Mouse (Mus musculus) 3134 (cell line): ENCODE data around the gene Dach1.

Experiments
- DNase-seq: peaks from one replicate; pipeline ENCODE4 v3.0.0-alpha.2; 2011; ENCODE audit warnings: low spot score; ENCODE audit not compliant: insufficient read length; ENCODE audit errors: extremely low read depth

Dach1 gene

DNA sequence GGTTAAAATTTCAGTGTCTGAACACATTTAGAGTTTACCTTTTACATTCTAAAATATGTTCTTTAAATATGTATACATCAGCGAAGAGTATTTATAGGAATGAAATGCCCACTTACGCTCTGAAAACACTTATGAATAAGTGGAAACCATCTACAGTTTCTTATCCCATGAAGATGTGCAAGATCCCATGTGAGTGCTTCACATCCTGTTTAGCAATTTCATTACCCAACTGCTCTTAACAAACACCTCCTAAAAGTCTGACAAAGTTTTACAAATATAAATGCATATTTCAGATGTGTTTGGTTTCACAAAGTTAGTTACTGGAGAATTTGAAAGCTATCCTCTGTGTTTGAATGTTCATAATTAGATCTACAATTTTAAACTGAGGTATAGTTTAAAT lies 59.6 kb downstream of the Dach1 start:
- no peak for DNase-seq

DNA sequence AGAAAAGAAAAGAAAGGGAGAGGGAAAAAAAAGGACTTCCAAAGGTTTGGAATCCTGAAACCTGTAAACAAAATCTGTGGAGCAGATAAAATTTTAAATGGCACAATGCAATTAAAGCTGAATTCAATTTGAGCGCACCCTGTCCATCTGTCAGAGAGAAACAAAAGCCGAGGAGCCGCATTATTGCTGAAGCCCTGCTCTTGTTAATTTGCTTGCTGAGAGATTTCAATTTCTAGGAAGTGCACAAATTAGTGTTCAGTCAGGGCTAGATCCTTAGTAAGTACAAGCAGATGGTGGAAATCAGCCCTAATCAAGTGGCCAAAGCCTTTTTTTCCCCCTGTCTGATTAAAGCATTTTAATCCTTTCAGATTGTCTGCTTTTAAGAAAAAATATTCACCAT lies 60.8 kb downstream of the Dach1 start:
- no peak for DNase-seq

DNA sequence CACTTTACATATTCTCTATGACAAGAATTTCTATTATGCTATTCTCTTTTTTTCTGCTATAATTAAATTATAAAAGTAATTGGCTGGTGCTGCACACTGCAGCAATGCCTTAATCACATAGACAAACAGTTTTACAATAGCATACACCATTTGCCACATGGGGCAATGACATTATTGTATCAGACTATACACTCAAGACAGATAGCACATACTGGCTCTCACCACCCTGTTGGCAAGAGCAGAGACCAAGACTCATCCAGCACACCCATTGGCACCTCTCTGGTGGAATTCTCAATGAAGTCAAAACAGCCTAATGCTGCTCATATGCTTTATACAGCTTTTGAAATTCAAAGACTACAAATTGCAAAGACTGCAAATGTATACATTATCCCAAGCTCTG lies 63.4 kb downstream of the Dach1 start:
- no peak for DNase-seq

DNA sequence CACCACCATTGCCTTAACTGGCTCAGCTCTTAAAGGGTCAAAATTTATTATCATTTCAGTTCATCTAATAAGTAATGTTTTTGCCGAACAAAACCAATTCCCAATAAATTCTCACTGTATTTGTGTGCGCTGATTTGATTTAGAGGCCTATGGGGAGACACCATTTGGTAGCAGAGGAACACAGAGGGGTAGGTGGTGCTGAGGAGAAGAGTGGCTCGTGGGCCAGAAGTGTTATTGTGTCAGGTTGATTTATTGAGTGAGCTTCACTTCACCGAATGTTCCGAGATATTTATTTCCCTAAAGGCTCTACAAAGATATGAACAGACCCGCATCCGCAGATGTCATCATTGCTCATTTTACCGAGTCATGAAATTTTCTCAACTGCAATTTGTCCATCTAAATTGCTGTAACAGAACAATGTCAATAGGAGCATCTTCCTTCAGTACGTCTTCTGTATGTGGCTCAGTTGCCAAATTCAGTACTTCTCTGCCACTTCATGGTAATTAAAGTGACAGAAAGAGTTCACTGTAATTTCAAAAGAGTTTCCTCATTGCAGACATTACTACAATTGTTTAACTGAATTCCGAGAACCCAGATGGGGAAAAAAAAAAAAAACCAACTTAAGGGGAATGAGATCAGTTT lies 65.1 kb downstream of the Dach1 start:
- no peak for DNase-seq

DNA sequence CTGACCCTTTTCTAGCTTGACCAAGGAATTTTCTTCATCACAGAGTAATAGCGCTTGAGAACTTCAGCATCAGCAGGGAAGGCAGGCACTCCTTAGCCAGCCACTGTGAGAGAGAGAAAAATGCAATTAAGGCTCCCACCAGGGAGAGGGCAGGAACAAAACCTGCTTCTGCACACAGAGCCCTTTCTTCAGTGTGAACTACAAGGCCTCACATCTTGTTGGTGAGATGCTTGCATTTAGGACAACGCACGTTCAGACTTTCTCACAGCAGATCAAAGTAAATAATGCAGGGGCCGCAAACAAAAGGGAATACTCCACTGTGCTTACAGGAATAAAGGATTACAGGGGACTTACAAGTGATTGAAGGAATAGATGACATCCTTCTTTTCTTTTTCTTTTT lies 74.3 kb downstream of the Dach1 start:
- DNase-seq = no peak

DNA sequence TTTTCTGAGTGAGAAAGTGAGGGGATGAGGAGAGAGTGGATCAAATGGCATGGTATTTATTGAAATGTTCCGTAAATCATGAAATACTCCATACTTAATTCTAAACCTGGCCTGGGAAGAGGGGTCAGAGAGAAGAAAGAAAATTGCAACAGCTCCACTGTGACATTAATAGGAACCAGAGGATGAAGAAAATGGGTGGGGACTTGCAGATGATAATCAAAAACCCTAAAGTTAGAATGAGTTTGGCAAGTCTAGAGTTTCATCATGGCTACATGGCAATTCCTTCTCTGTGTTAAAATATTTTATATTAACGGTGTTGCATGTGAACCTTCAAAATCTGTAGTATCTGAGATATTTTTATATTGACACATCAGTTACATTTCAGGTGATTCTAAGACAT lies 80.3 kb downstream of the Dach1 start:
- DNase-seq = no peak

DNA sequence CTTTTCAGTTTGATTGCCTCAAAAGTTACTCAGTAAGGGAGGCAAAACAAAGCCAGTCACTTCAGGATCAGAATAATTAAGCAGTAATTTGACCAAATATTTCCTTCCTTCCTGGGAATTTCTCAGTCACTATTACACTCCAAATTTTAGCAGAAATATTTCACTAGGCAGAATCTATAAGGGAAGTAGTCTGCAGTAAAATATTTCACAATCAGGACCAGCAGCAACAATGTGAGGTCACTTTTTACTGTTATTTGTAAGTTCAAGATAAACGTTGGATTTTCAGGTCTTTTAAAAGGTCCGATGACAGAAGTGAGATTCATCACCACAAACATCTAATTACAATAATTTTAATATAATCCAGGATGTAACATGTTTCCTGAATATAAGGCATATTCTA lies 82.2 kb downstream of the Dach1 start:
- DNase-seq = no peak

DNA sequence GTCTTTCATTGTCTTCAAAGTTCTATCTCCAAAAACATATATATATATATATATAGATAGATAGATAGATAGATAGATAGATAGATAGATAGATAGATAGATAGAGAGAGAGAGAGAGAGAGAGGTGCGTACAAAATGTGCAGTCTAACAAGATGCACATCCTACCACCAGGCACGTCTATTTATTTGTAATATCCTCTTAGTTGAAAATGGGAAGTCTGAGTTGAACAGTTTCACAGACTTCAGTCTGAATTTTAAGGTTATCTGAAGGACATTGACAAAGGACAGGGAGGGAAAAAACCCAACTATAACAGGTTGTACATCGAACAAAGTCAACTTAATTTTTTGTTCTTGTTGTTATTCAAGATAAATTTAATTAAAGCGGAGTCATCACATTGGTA lies 82.8 kb downstream of the Dach1 start:
- DNase-seq = no peak

DNA sequence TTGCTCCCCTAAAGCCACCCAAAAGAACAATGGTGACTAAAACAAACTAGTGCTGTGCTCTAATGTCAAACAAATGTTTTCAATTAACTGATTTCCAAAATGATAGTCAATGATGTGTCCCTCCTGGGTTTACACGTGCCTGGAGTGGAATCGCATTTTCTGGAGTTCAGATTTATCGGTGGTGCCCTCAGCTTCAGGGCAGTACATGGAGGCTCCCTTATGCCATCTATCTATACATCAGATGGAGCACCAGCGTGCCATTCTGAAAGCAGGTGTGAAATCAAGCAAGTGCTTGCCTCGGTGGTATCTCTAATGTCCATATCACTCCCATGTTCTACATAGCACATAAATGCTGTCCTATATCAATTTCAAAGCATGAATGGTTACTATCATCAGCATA lies 84.4 kb downstream of the Dach1 start:
- no peak for DNase-seq

DNA sequence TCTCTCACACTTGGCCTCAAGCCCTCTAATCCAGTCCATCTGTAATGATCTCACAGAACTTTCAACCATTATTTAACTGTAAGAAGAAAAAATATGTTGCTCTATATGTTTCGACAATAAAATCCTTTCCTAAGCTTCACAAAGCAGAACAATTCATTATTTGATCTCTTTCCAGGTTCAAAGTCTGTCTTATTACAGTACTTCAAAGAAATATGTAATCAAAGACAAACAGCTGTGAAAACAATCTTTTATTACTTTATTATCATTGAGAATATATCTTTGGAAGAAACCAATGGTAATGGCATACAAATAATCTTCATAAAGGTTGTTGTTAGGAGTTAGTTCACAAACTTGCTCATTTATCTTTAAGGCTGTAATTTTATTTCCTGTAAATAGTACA lies 84.8 kb downstream of the Dach1 start:
- no peak for DNase-seq

DNA sequence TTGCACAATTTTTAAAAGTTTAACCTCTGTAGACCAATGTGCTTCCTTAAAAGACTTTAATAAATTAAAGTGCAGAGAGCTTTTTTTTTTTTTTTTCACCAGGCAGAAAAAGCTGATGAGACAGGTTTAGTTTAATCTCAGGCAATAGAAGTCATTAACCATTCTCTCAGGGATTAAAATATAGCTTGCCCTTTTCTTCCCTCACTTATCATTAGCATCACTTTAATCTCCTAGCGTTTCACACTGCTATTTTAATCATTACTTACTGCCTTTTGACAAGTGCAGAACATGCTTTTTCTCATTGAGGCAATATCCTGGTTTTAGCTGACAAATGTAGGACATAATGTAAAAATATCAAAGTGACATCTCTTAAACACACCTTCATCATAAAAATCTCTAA lies 86.1 kb downstream of the Dach1 start:
- DNase-seq = no peak

DNA sequence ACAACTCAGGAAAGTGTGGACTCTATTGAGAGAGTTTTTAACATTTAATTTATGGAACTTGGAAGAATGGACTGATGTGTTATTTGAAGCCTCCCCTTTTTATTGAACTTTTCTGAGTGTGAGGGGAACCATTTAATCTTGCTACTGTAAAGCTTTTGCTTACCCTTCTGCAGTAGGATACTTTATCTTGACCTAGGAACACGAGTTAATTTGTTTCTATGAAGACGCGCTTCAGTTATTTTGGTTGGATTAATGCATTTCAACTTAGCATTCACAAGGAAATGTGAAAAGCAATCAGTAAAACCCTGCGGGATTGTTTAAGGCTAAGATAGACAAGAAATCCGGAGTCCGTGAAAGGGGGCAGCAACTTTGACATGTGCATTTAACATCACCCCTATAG lies 89.6 kb downstream of the Dach1 start:
- DNase-seq = no peak

DNA sequence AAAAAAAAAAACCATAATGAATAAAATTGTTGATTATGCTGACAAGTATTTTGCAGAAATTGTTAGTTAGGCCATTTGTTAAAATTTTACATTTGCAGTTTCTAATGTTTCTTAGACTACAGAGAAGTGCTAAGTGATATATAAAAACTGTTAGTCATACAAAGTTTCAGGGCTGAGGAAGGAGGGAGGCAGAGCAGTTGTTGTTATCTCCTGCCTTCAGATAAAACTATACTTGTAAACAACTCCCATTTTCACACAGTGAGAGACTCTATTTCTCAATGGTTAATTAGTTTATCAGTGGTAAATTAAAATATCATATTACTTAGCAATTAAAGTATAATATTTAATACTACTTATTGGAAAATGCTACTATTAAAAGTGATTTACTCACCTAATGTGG lies 91.6 kb downstream of the Dach1 start:
- no peak for DNase-seq

DNA sequence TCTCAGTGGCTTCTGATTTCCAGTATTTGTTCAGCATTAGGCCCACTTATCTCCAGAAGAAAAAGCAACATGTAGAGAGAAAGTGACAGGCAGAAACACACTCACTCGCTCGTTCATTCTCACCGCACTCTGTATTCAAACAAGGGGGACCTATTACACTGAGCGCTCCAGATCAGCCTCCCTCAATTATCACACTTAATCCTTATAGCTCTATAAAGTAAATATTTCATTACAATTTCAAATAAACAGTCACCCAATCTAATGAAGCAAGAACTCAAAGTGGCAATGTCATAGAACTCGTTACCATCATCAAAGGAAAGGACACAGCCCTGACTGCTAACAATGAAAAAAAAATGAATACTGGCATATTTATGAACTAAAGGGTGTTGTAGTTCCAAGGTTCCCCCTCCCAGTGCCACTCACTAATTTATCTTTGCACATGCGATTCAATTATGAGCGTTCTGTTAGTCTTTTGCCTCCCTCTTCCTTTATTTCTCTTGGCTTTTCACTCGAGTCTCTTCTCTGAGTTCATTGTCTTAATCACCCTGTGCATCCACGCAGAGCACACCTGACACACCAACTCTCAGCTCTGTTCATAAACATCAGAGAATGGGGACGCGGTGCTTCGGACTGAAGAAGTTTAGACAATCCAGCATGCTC lies 96.0 kb downstream of the Dach1 start:
- DNase-seq = no peak

DNA sequence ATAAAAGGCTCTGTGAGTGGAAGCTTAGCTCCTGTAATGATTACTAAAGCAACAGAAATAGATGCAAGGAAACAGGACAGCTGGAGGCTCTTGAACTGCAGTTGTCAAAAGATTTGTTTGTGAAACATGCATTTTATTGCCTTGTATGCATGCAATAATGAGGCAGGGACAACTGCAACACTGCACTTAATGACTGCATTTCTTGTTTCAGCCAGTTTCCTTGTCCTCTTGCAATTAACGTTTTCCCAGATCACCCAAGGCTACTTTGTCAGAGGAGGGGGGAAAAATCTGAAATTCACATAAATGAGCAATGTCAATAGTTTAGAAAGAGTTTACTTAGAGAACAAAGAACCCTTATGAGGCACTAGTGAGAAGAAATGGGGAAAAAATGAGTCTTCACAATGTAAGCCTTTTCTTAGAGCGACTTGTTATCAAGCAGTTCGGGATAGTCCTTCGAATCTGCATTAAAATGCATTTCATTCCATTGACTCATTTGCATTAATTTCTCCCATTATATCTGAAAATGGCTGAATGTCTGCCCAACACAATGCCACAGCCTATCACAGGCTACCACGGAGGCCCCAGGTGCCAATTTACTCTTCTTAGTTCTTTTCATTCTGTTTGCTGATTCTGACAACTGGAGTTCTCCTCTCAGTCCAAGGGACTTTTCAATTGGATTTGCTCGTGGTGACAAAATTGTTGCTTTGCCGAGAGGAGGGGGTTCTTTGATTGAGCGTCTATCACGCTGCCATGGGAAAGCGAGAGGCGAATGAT lies 96.7 kb downstream of the Dach1 start:
- DNase-seq = no peak

DNA sequence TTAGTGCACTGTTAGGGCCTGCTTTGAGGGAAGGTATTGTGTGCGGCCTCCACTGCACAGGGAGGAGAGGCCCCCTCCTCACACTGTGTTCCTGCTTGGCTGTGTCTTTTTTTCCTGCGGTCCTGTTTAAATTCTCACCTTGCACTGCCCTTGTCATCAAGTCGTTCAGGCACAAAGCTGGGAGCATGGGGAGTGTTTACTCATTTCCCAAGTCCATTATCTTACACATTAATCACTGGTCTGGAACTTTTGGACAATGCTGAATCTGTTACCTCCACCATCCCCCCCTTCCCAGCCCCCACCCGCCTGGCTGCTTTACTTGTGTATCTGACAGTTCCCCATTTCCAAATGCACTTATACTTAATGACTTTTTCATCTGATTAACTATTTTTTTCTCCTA lies 97.7 kb downstream of the Dach1 start:
- no peak for DNase-seq

DNA sequence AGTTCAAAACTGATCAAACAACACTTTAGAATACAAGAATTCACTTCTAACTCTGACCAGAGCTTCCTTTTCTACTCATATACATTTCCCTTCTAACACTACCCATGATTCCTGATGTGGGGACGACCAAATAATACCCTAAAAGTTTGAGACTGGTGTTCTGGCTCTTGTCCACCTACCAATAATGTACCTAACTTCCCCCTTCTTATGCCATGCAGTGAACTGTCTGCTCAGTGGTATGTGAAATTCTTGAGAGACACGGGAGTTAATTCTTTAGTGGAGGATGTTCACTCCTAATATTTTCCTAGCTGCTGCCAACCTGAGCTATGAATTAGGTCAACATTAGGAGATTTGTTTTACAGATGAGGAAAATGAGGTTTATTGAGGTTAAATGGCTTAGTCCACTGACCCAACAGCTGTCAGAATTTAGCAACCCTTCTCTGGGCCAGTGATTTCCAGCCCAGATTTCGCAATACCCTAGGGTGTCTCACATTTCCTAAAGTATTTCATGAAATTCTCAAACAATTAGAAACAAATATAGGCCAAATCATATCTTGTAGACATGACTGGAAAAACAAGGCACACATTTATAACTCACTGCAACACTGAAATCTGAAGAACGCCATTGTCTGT lies 102.2 kb downstream of the Dach1 start:
- no peak for DNase-seq

DNA sequence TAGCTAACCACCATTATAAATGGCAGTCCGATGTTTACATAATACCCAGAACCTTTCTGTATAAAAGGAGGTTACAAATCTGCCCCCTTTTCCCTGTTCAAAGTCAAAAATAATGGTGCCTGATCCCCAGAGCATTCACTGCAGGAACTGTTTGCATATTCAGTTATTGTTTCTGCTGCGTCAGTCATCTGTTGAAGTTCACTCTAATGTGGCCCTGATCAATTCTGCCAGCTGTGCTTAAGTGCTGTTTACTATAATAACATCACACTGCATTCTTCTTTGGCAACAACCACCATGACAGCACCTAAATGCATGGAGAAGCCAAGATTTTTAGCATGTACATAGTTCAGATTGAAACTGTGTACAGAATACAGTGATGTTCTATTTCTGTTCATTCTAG lies 105.4 kb downstream of the Dach1 start:
- no peak for DNase-seq

DNA sequence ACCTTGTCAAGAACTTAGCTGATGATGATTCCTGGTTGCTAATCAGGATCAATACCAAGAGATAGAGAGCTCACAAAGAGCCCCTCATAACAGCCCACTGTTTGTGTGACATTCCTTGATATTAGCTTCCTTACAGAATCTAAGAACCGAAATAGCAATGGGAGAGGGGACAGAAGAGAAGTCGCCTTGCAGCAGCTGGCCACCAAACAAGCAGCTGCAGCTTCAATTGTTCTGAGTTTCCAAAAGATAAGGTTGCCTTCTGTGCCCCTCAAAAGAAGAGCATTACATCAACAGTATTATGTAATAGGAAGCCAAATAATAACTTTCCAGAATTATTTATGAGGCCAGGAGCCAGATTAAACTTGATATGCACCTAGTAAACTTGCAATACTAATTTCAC lies 120.2 kb downstream of the Dach1 start:
- no peak for DNase-seq

DNA sequence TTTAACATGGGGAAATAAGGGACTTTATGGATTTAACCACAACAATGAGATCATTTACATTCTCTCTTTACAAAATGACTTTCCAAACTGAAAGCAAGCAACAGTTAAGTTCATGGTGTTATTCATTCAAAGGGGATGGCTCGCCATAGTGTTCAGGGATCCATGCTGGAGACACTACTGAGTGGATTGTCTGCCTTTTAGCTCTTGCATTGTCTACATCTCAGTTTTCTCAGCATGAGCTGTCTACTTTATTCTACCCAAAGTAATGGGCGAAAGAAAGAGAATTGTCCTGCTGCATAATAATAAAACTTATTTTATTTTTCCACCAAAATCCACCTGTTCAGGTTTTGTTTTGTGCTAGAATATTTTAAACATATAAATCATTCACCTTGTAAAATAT lies 121.2 kb downstream of the Dach1 start:
- no peak for DNase-seq

DNA sequence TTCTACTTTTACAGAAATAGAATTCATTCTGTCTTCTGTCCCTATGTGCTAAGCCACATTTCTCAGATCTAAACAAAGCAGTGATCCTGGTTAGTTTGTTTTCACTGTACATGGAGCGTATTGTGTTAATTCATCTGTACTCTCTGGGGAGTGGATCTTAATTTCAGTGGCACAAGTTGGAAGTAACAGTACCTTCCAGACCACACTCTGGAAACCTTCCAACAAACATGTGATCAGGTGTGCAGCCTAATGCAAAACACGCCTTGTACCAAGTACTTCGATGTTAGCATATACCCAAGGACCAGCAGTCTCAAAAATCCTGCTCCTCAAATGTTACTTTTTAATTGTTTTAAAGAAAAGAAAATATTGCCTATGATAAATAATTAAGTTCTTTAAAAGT lies 121.9 kb downstream of the Dach1 start:
- DNase-seq = no peak

DNA sequence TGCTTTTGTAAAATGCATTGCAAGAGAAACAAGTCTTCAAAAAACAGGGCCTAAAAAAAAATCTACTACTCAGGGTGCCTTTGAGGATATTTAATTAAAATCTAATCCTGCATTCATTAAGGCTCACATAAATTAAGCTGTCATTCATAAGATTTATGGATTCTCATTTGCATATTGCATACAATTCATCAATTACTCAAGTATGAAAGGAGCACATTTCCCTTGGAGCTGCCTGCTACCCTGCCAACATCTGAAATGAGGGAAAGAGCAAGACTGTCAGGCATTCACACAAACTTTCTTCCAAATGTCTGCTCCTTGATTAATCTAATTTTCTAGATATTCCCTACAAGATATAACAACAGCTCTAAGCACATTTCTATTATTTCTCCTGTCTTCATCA lies 122.6 kb downstream of the Dach1 start:
- DNase-seq = no peak
